Mouse (Mus musculus): ENCODE measurements at regions not wholly inside any gene's neighbourhood (a gene's known extent, or its start where the extent isn't known, plus 50 kb on each side); places are given as distances from the start of the nearest gene placed in this dataset.

DNA sequence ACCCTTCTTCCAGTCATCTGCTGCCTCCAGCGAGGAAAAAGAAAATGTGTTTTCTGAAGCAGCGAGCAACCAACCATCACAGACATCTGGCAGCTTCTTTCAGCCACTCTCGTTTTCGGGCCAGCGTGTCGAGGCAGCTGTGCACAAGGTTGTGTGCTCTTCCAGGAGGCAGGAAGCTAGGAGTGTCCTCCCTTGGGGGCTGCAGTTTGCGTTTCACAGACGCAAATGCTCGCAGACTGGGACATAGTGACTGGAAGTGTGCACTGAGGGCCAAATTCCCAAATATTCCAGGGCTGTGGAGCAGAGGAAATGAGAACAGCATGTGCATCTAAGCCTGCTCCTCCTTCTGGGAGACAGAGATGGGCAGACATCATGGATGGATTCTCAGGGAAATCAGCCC, 105.6 kb downstream of the Gas1 start:
- H3K9me3 ChIP-seq (ENCODE audit: control insufficient read depth, low read length): no peaks in the 10 kb centered on the region; the same call in 1 of the 2 replicates

DNA sequence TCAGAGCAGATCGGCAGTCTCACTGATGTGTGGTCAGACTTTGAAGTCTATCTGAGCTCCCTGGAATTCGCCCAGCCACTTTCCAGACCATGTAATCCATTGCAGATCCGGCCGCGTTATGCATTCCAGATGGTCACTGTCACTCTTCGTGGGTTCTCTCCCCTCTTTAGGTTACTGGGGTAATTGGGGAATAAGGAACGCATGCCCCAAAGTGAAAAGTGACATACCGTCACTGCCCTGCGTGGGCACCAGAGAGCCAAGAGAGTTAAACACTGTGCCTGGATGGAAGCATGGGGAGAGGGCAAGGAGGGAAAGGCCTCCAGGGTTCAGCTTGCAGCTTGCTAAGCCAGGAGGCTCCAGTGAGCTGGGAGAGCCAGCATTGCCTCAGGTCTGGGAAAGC, 108.0 kb downstream of the Gas1 start:
- H3K27me3 ChIP-seq (ENCODE audit: control insufficient read depth): no peaks in the 10 kb centered on the region
- H3K36me3 ChIP-seq (ENCODE audit: control insufficient read depth): no peaks in the 10 kb centered on the region
- no peak for TF ChIP-seq GATA1 (IDR thresholded peaks at IDR 0.05; ENCODE audit: low read length)
- TF ChIP-seq TAL1 (IDR thresholded peaks at IDR 0.05; ENCODE audit: low read length): no peak
- H3K9me3 ChIP-seq (ENCODE audit: control insufficient read depth, low read length): no peaks in the 10 kb centered on the region; the same call in 1 of the 2 replicates
- H3K4me3 ChIP-seq (replicated peaks): no peak overlapping the region
- H3K4me1 ChIP-seq (ENCODE audit: control insufficient read depth): no peaks in the 10 kb centered on the region

More for the DNA sequence above, 105.6 kb downstream of the Gas1 start:
- Histone ChIP-seq H3K4me1 (ENCODE audit: control insufficient read depth) (no peaks in the 10 kb centered on the region), H3K4me3 (replicated peaks) (no peak overlapping the region), H3K27me3 (ENCODE audit: control insufficient read depth) (no peaks in the 10 kb centered on the region), H3K36me3 (ENCODE audit: control insufficient read depth) (no peaks in the 10 kb centered on the region)
- TF ChIP-seq GATA1 (IDR thresholded peaks at IDR 0.05; ENCODE audit: low read length) (no peak), TAL1 (IDR thresholded peaks at IDR 0.05; ENCODE audit: low read length) (no peak)

DNA sequence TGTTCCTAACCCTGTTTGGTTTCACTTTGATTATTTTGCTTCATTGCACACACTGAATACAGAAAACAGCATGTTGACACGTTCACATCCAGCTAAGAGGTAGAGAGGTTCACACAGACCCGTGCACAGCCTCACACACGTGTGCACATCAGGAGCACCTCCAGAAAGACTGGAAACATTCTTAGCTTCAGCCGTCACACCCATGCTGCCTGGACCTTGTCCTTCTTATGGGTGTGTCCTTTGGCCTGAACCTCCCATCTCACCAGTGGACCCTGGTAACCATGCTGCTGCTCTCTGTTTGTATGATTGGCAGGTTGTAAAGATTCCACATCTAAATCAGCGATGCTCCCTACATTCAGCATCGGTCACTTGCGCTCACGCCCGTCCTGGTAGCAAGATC, 109.8 kb downstream of the Gas1 start:
- Histone ChIP-seq H3K4me1 (ENCODE audit: control insufficient read depth) (no peaks in the 10 kb centered on the region), H3K36me3 (ENCODE audit: control insufficient read depth) (no peaks in the 10 kb centered on the region), H3K27me3 (ENCODE audit: control insufficient read depth) (no peaks in the 10 kb centered on the region), H3K4me3 (replicated peaks) (no peak overlapping the region), H3K9me3 (ENCODE audit: control insufficient read depth, low read length) (no peaks in the 10 kb centered on the region)
- TF ChIP-seq GATA1 (IDR thresholded peaks at IDR 0.05; ENCODE audit: low read length): no peak
- TF ChIP-seq TAL1 (IDR thresholded peaks at IDR 0.05; ENCODE audit: low read length): no peak

DNA sequence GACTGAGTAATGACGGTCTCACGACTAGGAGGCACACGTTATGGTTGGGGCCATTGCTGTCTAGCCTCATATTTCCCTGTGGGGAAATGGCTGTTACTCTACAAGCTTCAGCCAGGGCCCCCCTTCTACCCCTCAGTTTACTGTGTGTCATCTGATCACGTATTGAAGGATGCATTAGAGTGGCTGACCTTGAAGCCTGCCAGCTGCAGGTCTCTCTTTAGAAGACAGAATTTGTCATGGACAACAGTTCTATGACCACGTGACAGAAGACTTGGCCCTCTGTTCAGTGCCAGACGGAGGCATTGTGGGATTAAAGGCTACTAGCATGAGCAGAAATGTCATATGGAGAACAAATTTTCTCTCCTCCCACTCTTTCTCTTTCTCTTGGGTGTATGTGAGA, 115.6 kb downstream of the Gas1 start:
- Histone ChIP-seq H3K4me1 (ENCODE audit: control insufficient read depth) (no peaks in the 10 kb centered on the region), H3K27me3 (ENCODE audit: control insufficient read depth) (no peaks in the 10 kb centered on the region), H3K36me3 (ENCODE audit: control insufficient read depth) (no peaks in the 10 kb centered on the region), H3K9me3 (ENCODE audit: control insufficient read depth, low read length) (no peaks in the 10 kb centered on the region), H3K4me3 (replicated peaks) (no peak overlapping the region)
- no peak for TF ChIP-seq GATA1 (IDR thresholded peaks at IDR 0.05; ENCODE audit: low read length)
- no peak for TF ChIP-seq TAL1 (IDR thresholded peaks at IDR 0.05; ENCODE audit: low read length)

DNA sequence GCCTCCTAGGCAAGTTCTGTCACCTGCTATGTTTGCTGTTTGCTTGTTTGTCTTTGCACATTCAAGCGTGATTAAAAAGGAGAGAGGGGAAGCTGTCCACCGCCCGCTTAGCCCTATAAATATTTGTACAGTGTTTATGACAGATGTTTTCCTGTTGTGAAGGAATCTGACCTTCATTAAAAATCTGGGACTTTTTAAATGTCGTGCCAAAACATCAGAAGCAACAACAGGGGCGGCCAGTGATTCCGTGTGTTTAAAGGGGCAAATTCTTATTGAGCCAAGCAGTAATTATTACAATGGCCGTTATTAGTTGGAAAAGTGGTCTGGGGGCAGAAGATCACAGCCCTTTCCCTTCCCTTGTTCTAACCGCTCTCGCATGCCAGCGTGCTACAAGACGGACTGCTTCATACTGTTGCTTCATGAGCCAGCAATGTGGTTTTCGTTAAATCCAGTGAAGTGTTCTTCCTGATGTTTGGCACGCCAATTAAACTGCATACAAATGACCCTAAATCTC, 119.3 kb downstream of the Gas1 start:
- no peak overlapping the region for H3K4me3 ChIP-seq (replicated peaks)
- TF ChIP-seq GATA1 (IDR thresholded peaks at IDR 0.05; ENCODE audit: low read length) (no peak), TAL1 (IDR thresholded peaks at IDR 0.05; ENCODE audit: low read length) (no peak)
- H3K9me3 ChIP-seq (ENCODE audit: control insufficient read depth, low read length): no peaks in the 10 kb centered on the region
- no peaks in the 10 kb centered on the region for H3K36me3 ChIP-seq (ENCODE audit: control insufficient read depth)
- no peaks in the 10 kb centered on the region for H3K4me1 ChIP-seq (ENCODE audit: control insufficient read depth)
- H3K27me3 ChIP-seq (ENCODE audit: control insufficient read depth): no peaks in the 10 kb centered on the region

DNA sequence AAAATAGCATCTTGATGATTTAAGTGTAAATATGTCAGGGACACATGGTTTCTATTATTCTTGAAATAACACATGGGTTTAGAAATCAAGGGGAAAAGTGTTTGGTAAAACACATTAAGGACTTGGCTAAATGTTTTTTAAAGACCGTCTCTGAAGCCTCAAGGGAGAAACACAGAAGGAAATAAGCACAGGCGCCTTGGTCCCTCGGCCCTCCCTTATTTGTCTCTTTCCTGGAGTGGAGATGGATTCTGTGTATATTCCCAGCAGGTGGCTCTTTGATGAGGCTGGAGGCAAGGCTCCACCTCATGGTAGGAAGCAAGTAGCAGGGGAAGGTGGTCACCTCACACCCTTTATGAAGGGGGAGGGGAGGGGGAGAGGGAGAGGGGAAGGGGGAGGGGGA, 122.6 kb downstream of the Gas1 start:
- no peak overlapping the region for H3K4me3 ChIP-seq (replicated peaks)
- no peaks in the 10 kb centered on the region for H3K27me3 ChIP-seq (ENCODE audit: control insufficient read depth)
- no peaks in the 10 kb centered on the region for H3K36me3 ChIP-seq (ENCODE audit: control insufficient read depth)
- H3K4me1 ChIP-seq (ENCODE audit: control insufficient read depth): no peaks in the 10 kb centered on the region
- no peaks in the 10 kb centered on the region for H3K9me3 ChIP-seq (ENCODE audit: control insufficient read depth, low read length)
- no peak for TF ChIP-seq GATA1 (IDR thresholded peaks at IDR 0.05; ENCODE audit: low read length)
- TF ChIP-seq TAL1 (IDR thresholded peaks at IDR 0.05; ENCODE audit: low read length): no peak

DNA sequence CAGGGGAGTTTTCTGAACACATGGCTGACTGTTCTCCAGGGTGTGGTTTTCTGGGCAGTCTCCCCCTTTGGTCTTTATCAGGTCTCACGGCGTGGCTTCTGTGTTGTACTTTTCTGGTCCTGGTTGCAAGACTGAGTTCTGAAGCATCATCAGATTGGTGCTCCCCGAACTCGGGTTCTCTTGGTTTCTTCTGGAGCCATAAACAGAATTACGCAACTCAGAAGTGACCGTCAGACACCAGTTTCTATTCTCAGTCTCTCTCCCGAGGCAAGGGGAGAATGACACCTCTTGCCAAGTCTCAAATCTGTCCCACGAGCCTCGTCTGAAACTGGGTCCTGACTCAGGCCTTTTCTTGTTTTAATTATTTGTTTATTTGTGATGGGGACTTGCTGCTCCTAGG, 123.1 kb downstream of the Gas1 start:
- Histone ChIP-seq H3K4me3 (replicated peaks) (no peak overlapping the region), H3K36me3 (ENCODE audit: control insufficient read depth) (no peaks in the 10 kb centered on the region), H3K4me1 (ENCODE audit: control insufficient read depth) (no peaks in the 10 kb centered on the region), H3K9me3 (ENCODE audit: control insufficient read depth, low read length) (no peaks in the 10 kb centered on the region), H3K27me3 (ENCODE audit: control insufficient read depth) (no peaks in the 10 kb centered on the region)
- no peak for TF ChIP-seq TAL1 (IDR thresholded peaks at IDR 0.05; ENCODE audit: low read length)
- no peak for TF ChIP-seq GATA1 (IDR thresholded peaks at IDR 0.05; ENCODE audit: low read length)

DNA sequence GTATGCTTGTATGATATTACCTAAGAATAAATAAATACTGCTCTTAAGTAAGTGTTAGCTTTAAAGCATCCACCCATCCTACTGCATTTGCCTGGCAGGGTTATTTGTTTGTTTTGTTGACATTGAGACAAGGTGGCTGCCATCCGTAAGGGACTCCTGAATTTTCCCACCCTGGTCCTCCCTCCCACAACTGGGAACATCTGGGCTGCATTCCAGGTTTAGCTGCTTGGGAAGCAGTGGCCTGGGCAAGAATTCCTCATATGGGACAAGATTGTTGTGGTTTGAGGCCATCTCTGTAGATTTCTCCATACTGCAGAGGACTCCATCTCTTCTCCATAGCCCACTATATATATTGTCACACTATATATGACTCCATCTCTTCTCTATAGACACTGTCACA, 125.3 kb downstream of the Gas1 start:
- no peak for TF ChIP-seq GATA1 (IDR thresholded peaks at IDR 0.05; ENCODE audit: low read length)
- no peak for TF ChIP-seq TAL1 (IDR thresholded peaks at IDR 0.05; ENCODE audit: low read length)
- Histone ChIP-seq H3K4me1 (ENCODE audit: control insufficient read depth) (no peaks in the 10 kb centered on the region), H3K36me3 (ENCODE audit: control insufficient read depth) (no peaks in the 10 kb centered on the region), H3K9me3 (ENCODE audit: control insufficient read depth, low read length) (no peaks in the 10 kb centered on the region), H3K27me3 (ENCODE audit: control insufficient read depth) (no peaks in the 10 kb centered on the region), H3K4me3 (replicated peaks) (no peak overlapping the region)

DNA sequence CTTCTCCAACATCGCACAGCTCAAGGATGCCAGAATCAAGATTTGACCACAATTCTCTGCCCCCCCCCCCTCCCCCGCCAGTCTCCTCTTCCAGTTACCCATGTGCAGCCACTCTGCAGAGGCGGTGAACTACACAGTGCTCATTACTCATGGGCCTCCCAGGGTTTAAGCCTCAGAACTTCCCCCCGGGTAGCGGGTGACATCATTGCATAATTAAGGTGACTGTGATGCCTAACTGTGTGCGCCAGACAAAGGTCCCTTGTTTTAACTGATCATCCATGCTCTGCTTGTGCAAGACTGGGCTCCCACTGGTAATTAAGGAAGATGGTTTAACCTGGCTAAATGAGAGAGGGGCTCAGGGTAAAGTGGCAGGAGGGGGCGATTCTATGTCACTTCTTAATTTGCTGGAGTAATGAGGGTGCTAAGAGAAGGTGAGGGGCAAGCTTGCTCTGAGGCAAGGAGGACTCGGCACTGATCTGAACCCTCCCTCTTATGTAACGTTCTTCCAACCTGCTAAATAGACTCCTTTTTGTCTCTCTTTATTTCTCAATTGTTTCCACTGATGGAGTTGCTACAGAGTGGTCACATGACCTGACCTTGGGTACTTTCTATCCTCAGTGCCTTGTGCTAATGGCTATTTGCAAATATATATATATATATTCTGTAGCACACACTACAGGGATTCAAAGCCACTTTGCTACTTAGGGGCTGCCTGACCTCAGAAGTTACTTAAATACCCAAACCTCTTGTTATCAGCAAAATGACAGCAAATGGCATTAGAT, 126.2 kb downstream of the Gas1 start:
- H3K36me3 ChIP-seq (ENCODE audit: control insufficient read depth): no peaks in the 10 kb centered on the region
- no peaks in the 10 kb centered on the region for H3K9me3 ChIP-seq (ENCODE audit: control insufficient read depth, low read length)
- H3K4me3 ChIP-seq (replicated peaks): no peak overlapping the region
- H3K4me1 ChIP-seq (ENCODE audit: control insufficient read depth): no peaks in the 10 kb centered on the region
- no peaks in the 10 kb centered on the region for H3K27me3 ChIP-seq (ENCODE audit: control insufficient read depth)
- TF ChIP-seq GATA1 (IDR thresholded peaks at IDR 0.05; ENCODE audit: low read length) (no peak), TAL1 (IDR thresholded peaks at IDR 0.05; ENCODE audit: low read length) (no peak)
